Mouse (Mus musculus): ENCODE measurements around the gene Agbl4. TPM values are rescaled to one million over a fixed set of nuclear protein-coding genes. Genes with fewer than 3 reads are reported as not detected.

Gene Agbl4
- polyA plus RNA-seq, 1 experiment from 2014 or later = 0.38 TPM

DNA sequence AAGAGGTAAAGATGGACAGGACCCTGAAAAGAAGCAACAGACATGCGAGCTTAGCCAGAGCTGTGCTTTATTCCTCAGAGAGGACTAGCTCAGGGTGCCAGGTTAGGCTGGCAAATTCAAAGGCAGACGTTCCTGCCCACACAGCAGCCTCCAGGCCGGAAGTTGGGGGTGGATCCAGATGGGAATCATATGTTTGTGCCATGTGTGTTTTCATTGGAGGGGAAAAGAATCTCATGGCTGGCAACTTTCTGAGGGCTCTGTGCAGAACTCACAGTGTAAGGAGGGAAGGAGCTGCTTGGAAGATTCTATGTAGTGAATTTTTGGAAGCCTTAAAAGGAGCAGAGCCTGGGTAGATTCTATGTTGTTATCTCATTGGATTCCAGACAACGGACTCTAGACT lies 519.1 kb downstream of the Agbl4 start:
- H3K4me2 ChIP-seq = no peak overlapping the region
- no peak overlapping the region for H3K27ac ChIP-seq
- peaks cover 6% of the 10 kb centered on the region for H3K4me1 ChIP-seq (replicated peaks)
- no peaks in the 10 kb centered on the region for H3K9me3 ChIP-seq
- no peak overlapping the region for H3K9ac ChIP-seq (replicated peaks)
- H3K36me3 ChIP-seq = no peaks in the 10 kb centered on the region
- H3K27me3 ChIP-seq = no peaks in the 10 kb centered on the region
- no peak overlapping the region for H3K4me3 ChIP-seq (replicated peaks)
- no peak for ATAC-seq (ENCODE audit: insufficient number of reproducible peaks, insufficient read depth, low FRiP score, low TSS enrichment, low read depth)
- 42% methylated on average over 4 of the region's 4 CpGs for WGBS

GRCm38 (mm10) chr4:110921013-110921412 lies 523.6 kb downstream of the Agbl4 start:
- no peak overlapping the region for H3K4me2 ChIP-seq
- H3K27ac ChIP-seq = no peak overlapping the region
- no peak overlapping the region for H3K9ac ChIP-seq (replicated peaks)
- peaks cover 6% of the 10 kb centered on the region for H3K4me1 ChIP-seq (replicated peaks)
- no peak overlapping the region for H3K4me3 ChIP-seq (replicated peaks)
- no peaks in the 10 kb centered on the region for H3K9me3 ChIP-seq
- H3K36me3 ChIP-seq = no peaks in the 10 kb centered on the region
- 74% methylated on average over 3 of the region's 3 CpGs for WGBS
- no peak for ATAC-seq (ENCODE audit: insufficient number of reproducible peaks, insufficient read depth, low FRiP score, low TSS enrichment, low read depth)
- no peaks in the 10 kb centered on the region for H3K27me3 ChIP-seq

DNA sequence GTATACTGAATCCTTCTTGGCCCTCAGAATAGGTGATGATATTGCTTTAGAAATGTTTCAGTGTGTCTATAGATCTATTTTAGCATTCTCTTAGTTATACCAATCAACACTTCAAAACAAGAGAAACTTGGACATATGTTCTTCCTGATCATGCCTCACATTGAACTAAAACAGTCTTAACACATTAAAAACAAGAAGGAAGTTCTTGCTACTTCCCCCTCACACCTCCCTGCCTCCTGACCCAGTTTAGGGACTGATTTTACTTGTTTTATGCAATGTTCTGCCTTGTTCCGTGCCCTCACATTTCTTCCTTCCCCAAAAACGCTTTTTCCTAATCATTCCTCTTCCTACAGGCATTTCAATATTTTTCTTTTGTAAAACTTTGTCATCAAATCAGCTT lies 604.2 kb downstream of the Agbl4 start:
- WGBS = 81% methylated on average over 2 of the region's 2 CpGs
- H3K36me3 ChIP-seq = no peaks in the 10 kb centered on the region
- no peak overlapping the region for H3K9ac ChIP-seq (replicated peaks)
- H3K4me2 ChIP-seq = no peak overlapping the region
- no peak for ATAC-seq (ENCODE audit: insufficient number of reproducible peaks, insufficient read depth, low FRiP score, low TSS enrichment, low read depth)
- H3K4me1 ChIP-seq (replicated peaks) = no peaks in the 10 kb centered on the region
- no peak overlapping the region for H3K27ac ChIP-seq
- H3K9me3 ChIP-seq = no peaks in the 10 kb centered on the region
- H3K27me3 ChIP-seq = no peaks in the 10 kb centered on the region
- H3K4me3 ChIP-seq (replicated peaks) = no peak overlapping the region

- Histone ChIP-seq H3K9me3 (no peaks in the 10 kb centered on the region), H3K4me2 (no peak overlapping the region), H3K4me1 (replicated peaks) (no peaks in the 10 kb centered on the region), H3K27me3 (no peaks in the 10 kb centered on the region), H3K4me3 (replicated peaks) (no peak overlapping the region), H3K36me3 (no peaks in the 10 kb centered on the region), H3K27ac (no peak overlapping the region), H3K9ac (replicated peaks) (no peak overlapping the region)
- 87% methylated on average over 1 of the region's 1 CpGs for WGBS
- ATAC-seq (ENCODE audit: insufficient number of reproducible peaks, insufficient read depth, low FRiP score, low TSS enrichment, low read depth) = no peak
Measured at GRCm38 (mm10) chr4:111004719-111005479, 607.4 kb downstream of the Agbl4 start.

- Histone ChIP-seq H3K9me3 (no peaks in the 10 kb centered on the region), H3K27ac (no peak overlapping the region), H3K9ac (replicated peaks) (no peak overlapping the region), H3K4me2 (no peak overlapping the region), H3K27me3 (no peaks in the 10 kb centered on the region), H3K36me3 (no peaks in the 10 kb centered on the region), H3K4me3 (replicated peaks) (no peak overlapping the region), H3K4me1 (replicated peaks) (no peaks in the 10 kb centered on the region)
- WGBS = 88% methylated on average over 4 of the region's 4 CpGs
- no peak for ATAC-seq (ENCODE audit: insufficient number of reproducible peaks, insufficient read depth, low FRiP score, low TSS enrichment, low read depth)
Measured at GRCm38 (mm10) chr4:111019376-111019775, 621.9 kb downstream of the Agbl4 start.

- ATAC-seq (ENCODE audit: insufficient number of reproducible peaks, insufficient read depth, low FRiP score, low TSS enrichment, low read depth) = no peak
- H3K27ac ChIP-seq = no peak overlapping the region
- WGBS = 91% methylated on average over 3 of the region's 3 CpGs
Measured at GRCm38 (mm10) chr4:111067330-111067729, 669.9 kb downstream of the Agbl4 start.

DNA sequence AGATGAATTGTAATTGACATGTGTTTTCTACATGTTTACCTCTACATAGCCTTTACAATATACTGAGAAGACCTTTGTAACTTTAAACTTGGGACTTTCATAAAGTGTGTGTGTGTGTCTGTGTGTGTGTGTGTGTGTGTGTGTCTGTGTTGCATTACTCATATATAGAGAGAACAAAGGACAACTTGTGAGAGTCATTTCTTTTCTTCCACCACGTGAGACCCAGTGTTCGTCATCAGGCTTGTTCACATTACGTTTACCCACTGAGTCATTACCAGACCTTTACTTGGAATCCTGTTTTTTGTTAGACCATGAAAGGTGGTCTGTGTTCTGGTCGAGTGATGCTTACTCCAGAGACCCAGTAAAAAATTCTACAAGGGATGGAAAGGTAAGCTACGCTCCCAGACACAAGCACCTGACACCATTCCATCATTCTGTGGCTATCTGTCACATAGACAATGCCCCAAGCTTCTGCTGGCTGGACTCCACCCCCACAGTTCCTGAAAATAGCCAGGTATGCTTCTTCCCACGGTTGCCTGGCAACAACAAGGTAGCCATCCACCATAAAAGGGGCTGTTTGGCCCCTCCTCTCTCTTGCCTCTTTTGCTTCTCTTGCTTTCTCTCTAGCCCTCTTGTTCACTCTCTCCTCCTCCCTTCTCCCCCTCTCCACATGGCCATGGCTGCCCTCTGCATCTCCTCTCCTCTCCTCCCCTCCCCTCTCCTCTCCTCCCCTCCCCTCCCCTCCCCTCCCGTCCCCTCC lies 676.5 kb downstream of the Agbl4 start:
- Histone ChIP-seq H3K9me3 (no peaks in the 10 kb centered on the region), H3K4me3 (replicated peaks) (no peak overlapping the region), H3K27ac (no peak overlapping the region), H3K27me3 (no peaks in the 10 kb centered on the region), H3K4me2 (no peak overlapping the region), H3K36me3 (no peaks in the 10 kb centered on the region), H3K4me1 (replicated peaks) (no peaks in the 10 kb centered on the region), H3K9ac (replicated peaks) (no peak overlapping the region)
- no peak for ATAC-seq (ENCODE audit: insufficient number of reproducible peaks, insufficient read depth, low FRiP score, low TSS enrichment, low read depth)
- WGBS = 57% methylated on average over 6 of the region's 7 CpGs

More at GRCm38 (mm10) chr4:111067330-111067729, 669.9 kb downstream of the Agbl4 start:
- H3K9ac ChIP-seq (replicated peaks) = no peak overlapping the region
- H3K27me3 ChIP-seq = no peaks in the 10 kb centered on the region
- H3K4me2 ChIP-seq = no peak overlapping the region
- no peaks in the 10 kb centered on the region for H3K9me3 ChIP-seq
- H3K4me3 ChIP-seq (replicated peaks) = no peak overlapping the region
- H3K36me3 ChIP-seq = no peaks in the 10 kb centered on the region
- no peaks in the 10 kb centered on the region for H3K4me1 ChIP-seq (replicated peaks)

GRCm38 (mm10) chr4:111074701-111075154 lies 677.3 kb downstream of the Agbl4 start:
- Histone ChIP-seq H3K9ac (replicated peaks) (no peak overlapping the region), H3K4me3 (replicated peaks) (no peak overlapping the region), H3K4me2 (no peak overlapping the region), H3K36me3 (no peaks in the 10 kb centered on the region), H3K27me3 (no peaks in the 10 kb centered on the region), H3K9me3 (no peaks in the 10 kb centered on the region), H3K27ac (no peak overlapping the region), H3K4me1 (replicated peaks) (no peaks in the 10 kb centered on the region)
- 81% methylated on average over 6 of the region's 6 CpGs for WGBS
- ATAC-seq (ENCODE audit: insufficient number of reproducible peaks, insufficient read depth, low FRiP score, low TSS enrichment, low read depth) = 0 out of 2 replicates have a peak, but pooled peaks have one; percentile 20

GRCm38 (mm10) chr4:111077810-111078209 lies 680.3 kb downstream of the Agbl4 start:
- Histone ChIP-seq H3K27me3 (no peaks in the 10 kb centered on the region), H3K4me3 (replicated peaks) (no peak overlapping the region), H3K9ac (replicated peaks) (no peak overlapping the region), H3K36me3 (no peaks in the 10 kb centered on the region), H3K4me2 (no peak overlapping the region), H3K4me1 (replicated peaks) (no peaks in the 10 kb centered on the region), H3K27ac (no peak overlapping the region), H3K9me3 (no peaks in the 10 kb centered on the region)
- ATAC-seq (ENCODE audit: insufficient number of reproducible peaks, insufficient read depth, low FRiP score, low TSS enrichment, low read depth) = no peak
- 78% methylated on average over 3 of the region's 3 CpGs for WGBS

GRCm38 (mm10) chr4:111085330-111085729 lies 687.9 kb downstream of the Agbl4 start:
- H3K4me3 ChIP-seq (replicated peaks) = no peak overlapping the region
- no peak overlapping the region for H3K4me2 ChIP-seq
- no peak overlapping the region for H3K9ac ChIP-seq (replicated peaks)
- H3K27ac ChIP-seq = no peak overlapping the region
- H3K27me3 ChIP-seq = no peaks in the 10 kb centered on the region
- H3K36me3 ChIP-seq = no peaks in the 10 kb centered on the region
- no peaks in the 10 kb centered on the region for H3K9me3 ChIP-seq
- H3K4me1 ChIP-seq (replicated peaks) = no peaks in the 10 kb centered on the region
- ATAC-seq (ENCODE audit: insufficient number of reproducible peaks, insufficient read depth, low FRiP score, low TSS enrichment, low read depth) = no peak
- 85% methylated on average over 1 of the region's 1 CpGs for WGBS

DNA sequence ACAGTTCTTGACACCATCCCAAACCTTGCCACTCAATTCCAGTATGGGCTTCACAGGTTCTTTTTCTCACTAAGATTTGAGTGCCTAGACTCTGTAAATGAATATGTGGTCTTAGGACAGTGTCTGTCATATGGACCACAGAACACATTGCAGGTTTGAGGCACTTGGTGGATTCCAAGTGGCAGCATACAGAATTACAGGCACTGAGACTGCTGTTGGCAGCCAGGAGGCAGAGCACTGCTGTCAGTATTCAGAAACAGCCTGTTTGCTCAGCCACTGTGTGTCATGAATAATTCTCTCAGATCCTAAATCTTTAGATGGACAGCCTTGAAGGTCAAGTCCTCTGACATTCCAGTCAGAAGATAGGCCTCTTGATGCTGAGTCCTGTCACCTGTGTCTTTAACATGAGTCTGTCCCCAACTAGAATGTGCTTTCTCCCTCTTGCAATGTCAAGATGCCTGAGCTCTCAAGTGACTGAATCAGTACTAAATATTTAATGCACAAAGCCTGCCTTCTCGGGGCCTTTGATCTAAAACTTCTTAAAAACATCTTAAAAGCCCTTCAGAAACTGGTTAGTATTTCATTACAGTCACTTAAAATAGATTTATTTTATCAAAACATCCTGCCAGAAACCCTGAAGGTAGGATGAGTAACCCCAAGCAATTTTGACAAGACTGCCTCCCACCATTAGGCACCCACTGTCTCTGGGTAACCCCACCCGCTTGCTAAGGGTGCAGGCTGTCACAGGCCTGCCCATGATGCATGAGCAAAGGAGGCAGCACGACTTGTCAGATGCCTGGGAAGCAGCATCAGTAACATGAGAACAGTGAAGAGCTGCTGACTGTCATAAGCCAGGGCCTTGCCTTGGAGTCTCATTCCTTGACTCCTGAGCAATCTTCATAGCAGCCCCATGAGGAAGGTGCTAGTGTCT lies 739.0 kb downstream of the Agbl4 start:
- H3K27ac ChIP-seq = no peak overlapping the region
- H3K4me2 ChIP-seq = no peak overlapping the region
- H3K9me3 ChIP-seq = no peaks in the 10 kb centered on the region
- WGBS = 53% methylated on average over 3 of the region's 3 CpGs
- ATAC-seq (ENCODE audit: insufficient number of reproducible peaks, insufficient read depth, low FRiP score, low TSS enrichment, low read depth) = no peak
- H3K4me1 ChIP-seq (replicated peaks) = no peaks in the 10 kb centered on the region
- no peak overlapping the region for H3K9ac ChIP-seq (replicated peaks)
- no peak overlapping the region for H3K4me3 ChIP-seq (replicated peaks)
- H3K27me3 ChIP-seq = no peaks in the 10 kb centered on the region
- no peaks in the 10 kb centered on the region for H3K36me3 ChIP-seq
